Mouse (Mus musculus) embryonic facial prominence, embryonic 10.5 days (tissue): Measurements from ENCODE around the gene Gm6871. TPM values are rescaled to one million over a fixed set of nuclear protein-coding genes. Genes with fewer than 3 reads are reported as not detected.
"Not testable (repeated sequence)": the region's sequence is repeated elsewhere in the genome, so short reads cannot be mapped to it uniquely, and the experiment has no call there.

Experiments
- DNase-seq: peaks from one replicate; pipeline ENCODE4 v3.0.0-alpha.2; 2017; ENCODE audit warnings: low spot score
- H3K27ac ChIP-seq: fragments of 300-500 bp; sonication (generic); replicated peaks from 2 replicates; pipeline ENCODE4 v1.5.1; 2016; ENCODE audit warnings: mild to moderate bottlenecking
- H3K27me3 ChIP-seq: fragments of 300-500 bp; sonication (generic); replicated peaks from 2 replicates; pipeline ENCODE4 v1.6.1; 2016; ENCODE audit warnings: low read depth, mild to moderate bottlenecking; ENCODE audit not compliant: poor library complexity, severe bottlenecking
- H3K36me3 ChIP-seq: fragments of 300-500 bp; sonication (generic); replicated peaks from 2 replicates; pipeline ENCODE4 v1.6.1; 2016; ENCODE audit warnings: mild to moderate bottlenecking, moderate library complexity
- H3K4me1 ChIP-seq: fragments of 300-500 bp; sonication (generic); 2 replicates; pipeline ENCODE4 v1.6.1; 2016
- H3K4me3 ChIP-seq: fragments of 300-500 bp; sonication (generic); 2 replicates; pipeline ENCODE4 v1.5.1; 2016; ENCODE audit warnings: mild to moderate bottlenecking, moderate library complexity
- H3K9me3 ChIP-seq: fragments of 300-500 bp; sonication (generic); 2 replicates; pipeline ENCODE4 v1.6.1; 2016; ENCODE audit warnings: mild to moderate bottlenecking
- WGBS: fragments of 180-500 bp; shearing (Covaris S2); methylation state at CpG from one replicate; pipeline ENCODE4 v1.1.7; 2016; 5-methylcytosine and 5-hydroxymethylcytosine counted together
- polyA plus RNA-seq: library from polyadenylated mRNA; unstranded; fragments of >200 nt; fragmentation: Nextera tagmentation; extraction: Ambion mirVana; gene quantifications from 2 replicates; pipeline ENCODE4 v1.2.1, GENCODE M21; 2016

Gene Gm6871
- polyA plus RNA-seq, 1 experiment from 2014 or later, result not detected

DNA sequence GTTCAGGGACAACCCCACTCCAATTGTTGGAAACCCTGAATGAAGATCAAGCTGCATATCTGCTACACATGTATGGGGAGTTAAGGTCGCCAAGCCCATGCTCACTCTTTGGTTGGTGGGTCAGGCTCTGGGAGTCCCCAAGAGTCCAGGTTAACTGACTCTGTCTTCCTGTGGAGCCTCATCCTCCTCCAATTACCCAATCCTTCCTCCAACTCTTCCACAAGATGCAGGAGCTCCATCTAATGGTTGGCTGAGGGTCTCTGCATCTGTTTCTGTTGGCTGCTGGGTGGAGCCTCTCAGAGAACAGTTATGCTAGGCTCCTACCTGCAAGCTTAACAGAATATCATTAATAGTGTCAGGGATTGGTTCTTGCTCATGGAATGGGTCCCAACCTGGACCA, 71.1 kb downstream of the Gm6871 start:
- WGBS, result 53% methylated on average over 1 of the region's 1 CpGs
- Histone ChIP-seq H3K4me3 (no peak overlapping the region), H3K4me1 (no peaks in the 10 kb centered on the region)

DNA sequence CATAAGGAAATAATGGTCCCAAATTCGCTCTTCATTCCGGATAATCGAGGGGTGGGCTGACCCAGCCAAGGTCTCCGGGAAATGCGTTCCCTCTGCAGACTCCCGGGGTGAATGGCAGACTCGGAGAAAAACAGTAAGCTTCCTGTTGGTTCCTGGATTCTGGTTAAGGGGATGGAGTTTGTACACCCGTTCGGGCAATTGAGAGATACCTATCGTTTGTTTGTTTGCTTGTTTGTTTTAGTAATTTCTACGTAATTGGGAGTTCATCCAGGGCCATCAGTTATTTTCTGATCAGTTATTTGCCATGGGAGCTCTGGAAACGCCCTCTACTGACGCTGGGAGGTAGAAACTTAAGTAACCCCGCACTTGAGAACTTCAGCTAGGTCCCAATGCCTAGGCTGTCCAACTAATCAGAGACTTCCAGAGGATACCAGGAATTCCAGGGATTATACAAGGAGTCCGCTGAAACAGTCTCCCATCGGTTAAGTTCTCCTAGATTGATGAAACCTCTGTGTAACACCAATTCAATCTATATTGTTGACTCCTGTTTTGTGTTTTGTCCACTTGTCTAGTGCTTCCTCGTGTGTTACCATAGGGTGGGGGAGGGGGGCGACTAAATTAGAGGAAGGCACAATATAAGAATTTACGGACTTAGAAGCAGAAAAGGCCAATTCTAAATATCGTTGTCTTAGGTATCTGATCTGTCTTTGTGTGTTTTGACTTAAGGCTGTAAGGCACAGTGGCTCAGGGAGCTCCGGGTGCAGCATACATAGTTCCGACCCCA, 73.1 kb downstream of the Gm6871 start:
- Histone ChIP-seq H3K27ac (no peak overlapping the region; the same call in 1 of the 2 replicates), H3K4me1 (no peaks in the 10 kb centered on the region), H3K9me3 (peaks cover 16% of the 10 kb centered on the region; the same call in 1 of the 2 replicates), H3K27me3 (no peaks in the 10 kb centered on the region), H3K4me3 (peak overlapping the region; percentile 63), H3K36me3 (peaks cover 6% of the 10 kb centered on the region)
- DNase-seq, result peak; percentile 20
- 20% methylated on average over 22 of the region's 22 CpGs for WGBS

More for the DNA sequence above, 71.1 kb downstream of the Gm6871 start:
- Histone ChIP-seq H3K36me3 (no peaks in the 10 kb centered on the region), H3K27me3 (no peaks in the 10 kb centered on the region), H3K27ac (no peak overlapping the region), H3K9me3 (peaks cover 15% of the 10 kb centered on the region)
- DNase-seq, result no peak

DNA sequence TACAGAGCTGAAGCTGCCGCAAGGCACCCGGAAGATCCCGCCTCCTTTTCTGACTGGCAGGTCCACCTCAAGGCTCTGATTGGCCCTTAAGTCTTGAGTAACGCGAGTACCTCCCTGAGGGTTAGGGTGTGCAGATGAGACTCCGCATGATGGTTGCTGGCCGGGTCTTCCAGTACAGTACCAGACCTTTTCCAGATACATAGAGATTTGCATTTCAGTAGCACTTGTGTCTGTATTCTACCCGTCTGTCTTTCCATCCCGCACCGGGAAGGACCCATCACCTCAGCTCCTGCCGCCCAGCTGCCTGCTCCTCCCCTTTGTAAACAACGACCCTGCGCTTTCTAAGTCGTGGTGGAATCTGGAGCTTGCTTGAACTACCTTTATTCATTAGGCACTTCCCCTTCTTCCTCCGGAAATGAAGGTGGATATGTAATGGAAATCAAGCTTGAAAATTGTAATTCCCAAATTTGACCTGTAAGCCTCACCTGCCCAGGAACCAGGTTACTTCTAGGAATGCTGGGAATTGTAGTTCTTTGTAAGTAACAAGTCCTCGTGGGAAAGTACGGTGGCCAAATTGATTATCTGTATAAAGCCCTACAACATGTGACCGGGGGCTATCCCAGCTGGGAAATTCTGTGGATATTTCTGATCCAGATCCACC, 73.9 kb downstream of the Gm6871 start, which contains the start of the genes Gm20449 and AW146154:
TSS of gene Gm20449 (minus strand) at position 29 of the 661 bp plus-strand sequence.
TSS of gene AW146154 (minus strand) at position 502 of the 661 bp plus-strand sequence.
- H3K27me3 ChIP-seq, result no peaks in the 10 kb centered on the region
- peak within 1 kb of the TSS; percentile 76 for H3K27ac ChIP-seq
- DNase-seq, result peak; percentile 85
- peaks cover 14% of the 10 kb centered on the region for H3K36me3 ChIP-seq
- peak within 1 kb of the TSS; percentile 63 for H3K4me3 ChIP-seq
- WGBS, result under 1% methylated on average over 18 of the region's 18 CpGs
- H3K9me3 ChIP-seq, result peaks cover 24% of the 10 kb centered on the region
- no peaks in the 10 kb centered on the region for H3K4me1 ChIP-seq

DNA sequence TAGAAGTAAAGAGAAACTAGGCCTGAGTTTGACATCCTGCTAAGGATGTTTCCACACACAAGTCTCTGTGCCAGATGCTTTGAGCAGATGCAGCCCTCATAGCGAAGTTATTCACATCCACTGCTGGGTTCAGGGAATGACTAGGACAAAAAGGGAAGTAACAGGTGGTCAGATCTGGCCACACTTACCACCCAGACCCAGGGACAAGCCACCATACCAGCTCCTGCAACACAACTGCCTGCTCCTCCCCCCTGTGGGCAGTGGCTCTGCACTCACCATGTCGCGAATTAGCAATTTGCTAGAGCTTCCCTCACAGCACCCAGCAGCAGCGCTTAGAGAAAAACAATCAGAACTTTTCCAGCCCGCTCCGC, 74.5 kb downstream of the Gm6871 start:
- H3K27ac ChIP-seq, result peak overlapping the region; percentile 76
- not testable (repeated sequence) for H3K4me1 ChIP-seq, DNase-seq, H3K27me3 ChIP-seq
- H3K9me3 ChIP-seq, result peaks cover 29% of the 10 kb centered on the region
- H3K4me3 ChIP-seq, result peak overlapping the region; percentile 63
- WGBS, result 0% methylated on average over 6 of the region's 6 CpGs
- H3K36me3 ChIP-seq, result peaks cover 19% of the 10 kb centered on the region

DNA sequence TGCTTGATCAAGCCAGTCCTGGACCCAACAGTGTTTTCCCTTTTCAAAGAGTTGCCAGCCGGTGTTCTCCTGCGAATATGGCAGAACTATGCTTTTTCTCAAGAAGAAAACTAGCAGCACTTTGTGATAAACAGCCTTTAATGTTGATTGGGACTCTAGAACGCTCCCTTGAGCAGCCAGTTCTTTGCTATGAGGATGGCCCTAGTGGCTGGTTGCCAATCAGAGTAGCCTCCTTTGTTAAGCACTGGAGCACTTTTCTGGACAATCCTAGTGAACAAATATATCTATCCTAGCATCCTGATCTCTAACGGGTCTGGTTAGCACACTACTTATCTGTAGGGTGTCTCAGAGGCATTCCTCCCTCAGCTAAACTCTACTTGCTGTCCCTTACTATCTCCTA, 75.0 kb downstream of the Gm6871 start:
- WGBS, result 79% methylated on average over 4 of the region's 4 CpGs
- peak overlapping the region; percentile 63 for H3K4me3 ChIP-seq
- H3K9me3 ChIP-seq, result peaks cover 30% of the 10 kb centered on the region
- not testable (repeated sequence) for H3K27me3 ChIP-seq, H3K27ac ChIP-seq, DNase-seq, H3K4me1 ChIP-seq
- H3K36me3 ChIP-seq, result peaks cover 19% of the 10 kb centered on the region

DNA sequence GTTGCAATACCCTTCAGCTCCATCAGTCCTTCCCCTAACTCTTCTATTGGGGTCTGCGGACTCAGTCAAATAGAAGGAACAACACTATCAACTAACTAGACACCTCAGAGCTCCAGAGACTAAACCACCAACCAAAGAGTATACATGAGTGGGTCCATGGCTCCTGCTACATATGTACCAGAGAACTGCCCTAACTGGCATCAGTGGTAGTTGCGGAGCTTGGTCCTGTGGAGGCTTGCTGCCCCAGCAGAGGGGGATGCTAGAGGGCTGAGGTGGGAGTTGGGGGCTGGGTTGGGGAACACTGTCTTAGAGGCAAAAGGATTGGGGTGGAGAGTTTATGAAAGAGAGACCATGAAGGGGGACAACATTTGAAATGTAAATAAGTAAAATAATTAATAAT, 75.6 kb downstream of the Gm6871 start:
- no peak for DNase-seq
- H3K9me3 ChIP-seq, result peaks cover 31% of the 10 kb centered on the region

More for the DNA sequence above, 75.6 kb downstream of the Gm6871 start:
- no peaks in the 10 kb centered on the region for H3K27me3 ChIP-seq
- no peak overlapping the region for H3K27ac ChIP-seq
- peaks cover 19% of the 10 kb centered on the region for H3K36me3 ChIP-seq
- no peaks in the 10 kb centered on the region for H3K4me1 ChIP-seq
- WGBS, result 95% methylated on average over 2 of the region's 2 CpGs
- no peak overlapping the region for H3K4me3 ChIP-seq

Other genes starting within 250 kb of the Gm6871 start
- gene AI987944, start 180.3 kb downstream of the Gm6871 start, polyA plus RNA-seq, result 9.0 and 10.7 TPM in 2 replicates
- 0.15 and 0.16 TPM in 2 replicates for gene Vmn2r57, start 125.0 kb downstream of the Gm6871 start, polyA plus RNA-seq
- gene Gm20449, start 74.2 kb downstream of the Gm6871 start, polyA plus RNA-seq, result 0.05 TPM in 1 of 2 replicates, not detected in the other
- 11.5 and 12.4 TPM in 2 replicates for gene AW146154, start 73.8 kb downstream of the Gm6871 start, polyA plus RNA-seq
- gene 2610021A01Rik, start 25.6 kb upstream of the Gm6871 start, polyA plus RNA-seq, result 12.8 and 16.3 TPM in 2 replicates
- 11.6 and 13.6 TPM in 2 replicates for gene Zfp788, start 59.5 kb upstream of the Gm6871 start, polyA plus RNA-seq